Mouse (Mus musculus) lung, embryonic 15.5 days (tissue): ENCODE results near the gene Cyp2c70. TPM values are rescaled to one million over a fixed set of nuclear protein-coding genes. Genes with fewer than 3 reads are reported as not detected.
"Not testable (repeated sequence)": the region's sequence is repeated elsewhere in the genome, so short reads cannot be mapped to it uniquely, and the experiment has no call there.

ENCODE experiments used
- ATAC-seq: fragments of 200-750 bp; cut with Nextera tagmentation; 2 replicates; pipeline ENCODE4 v1.8.0; 2017; ENCODE audit warnings: moderate number of reproducible peaks, borderline replicate concordance; ENCODE audit not compliant: low FRiP score, low TSS enrichment; ENCODE audit errors: extremely low read depth
- H3K27ac ChIP-seq: fragments of 300-500 bp; sonication (generic); 2 replicates; pipeline ENCODE4 v1.5.1; 2015; ENCODE audit warnings: moderate library complexity, mild to moderate bottlenecking, inconsistent platforms
- H3K27me3 ChIP-seq: fragments of 300-500 bp; sonication (generic); 2 replicates; pipeline ENCODE4 v1.6.1; 2015; ENCODE audit warnings: inconsistent platforms
- H3K36me3 ChIP-seq: fragments of 300-500 bp; sonication (generic); 2 replicates; pipeline ENCODE4 v1.6.1; 2015; ENCODE audit warnings: inconsistent platforms
- H3K4me1 ChIP-seq: fragments of 300-500 bp; sonication (generic); 2 replicates; pipeline ENCODE4 v1.6.1; 2015; ENCODE audit warnings: inconsistent platforms
- H3K4me2 ChIP-seq: fragments of 300-500 bp; sonication (generic); 2 replicates; pipeline ENCODE4 v1.6.1; 2015; ENCODE audit warnings: inconsistent platforms, mild to moderate bottlenecking, moderate library complexity
- H3K4me3 ChIP-seq: fragments of 300-500 bp; sonication (generic); 2 replicates; pipeline ENCODE4 v1.5.1; 2015; ENCODE audit warnings: mild to moderate bottlenecking, inconsistent platforms
- H3K9ac ChIP-seq: fragments of 300-500 bp; sonication (generic); 2 replicates; pipeline ENCODE4 v1.6.1; 2015; ENCODE audit warnings: inconsistent platforms
- H3K9me3 ChIP-seq: fragments of 300-500 bp; sonication (generic); 2 replicates; pipeline ENCODE4 v1.6.1; 2016; ENCODE audit warnings: inconsistent platforms
- WGBS: fragments of 180-500 bp; shearing (Covaris S2); methylation state at CpG from one replicate; pipeline ENCODE4 v1.1.7; 2015; 5-methylcytosine and 5-hydroxymethylcytosine counted together
- polyA plus RNA-seq: library from polyadenylated mRNA; unstranded; fragments of >200 nt; fragmentation: Nextera tagmentation; extraction: Ambion mirVana; gene quantifications from 2 replicates; pipeline ENCODE4 v1.2.1, GENCODE M21; 2015

Gene Cyp2c70
- not detected in 2 replicates for polyA plus RNA-seq

DNA sequence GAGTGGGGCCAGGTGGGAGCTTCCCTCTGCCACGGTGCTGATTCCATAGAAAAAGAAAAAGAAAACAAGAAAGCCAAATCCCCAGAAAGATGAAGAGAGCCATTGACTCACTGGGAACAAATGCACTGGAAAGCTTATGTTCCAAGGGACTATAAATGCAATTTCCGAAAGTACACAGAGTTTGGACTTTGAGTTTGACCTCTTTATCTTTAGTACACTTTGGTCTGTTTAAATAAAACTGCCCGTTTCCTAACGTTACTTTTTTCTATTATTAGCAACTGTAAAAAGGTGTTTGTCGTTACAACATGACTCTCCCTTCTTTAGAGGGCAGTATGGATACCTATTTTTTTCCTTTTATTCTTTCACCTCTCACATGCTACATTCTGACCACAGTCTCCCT is at the start of gene Cyp2c70:
Cyp2c70 (minus strand) TSS at position 174 of the 400 bp plus-strand sequence.
- Histone ChIP-seq H3K4me1 (no peaks in the 10 kb centered on the region), H3K36me3 (no peaks in the 10 kb centered on the region), H3K4me3 (no peak within 1 kb of the TSS), H3K27me3 (no peaks in the 10 kb centered on the region), H3K4me2 (no peak within 1 kb of the TSS), H3K9ac (no peak within 1 kb of the TSS), H3K9me3 (no peaks in the 10 kb centered on the region), H3K27ac (no peak within 1 kb of the TSS)
- no peak for ATAC-seq
- WGBS: 27% methylated on average over 5 of the region's 5 CpGs

DNA sequence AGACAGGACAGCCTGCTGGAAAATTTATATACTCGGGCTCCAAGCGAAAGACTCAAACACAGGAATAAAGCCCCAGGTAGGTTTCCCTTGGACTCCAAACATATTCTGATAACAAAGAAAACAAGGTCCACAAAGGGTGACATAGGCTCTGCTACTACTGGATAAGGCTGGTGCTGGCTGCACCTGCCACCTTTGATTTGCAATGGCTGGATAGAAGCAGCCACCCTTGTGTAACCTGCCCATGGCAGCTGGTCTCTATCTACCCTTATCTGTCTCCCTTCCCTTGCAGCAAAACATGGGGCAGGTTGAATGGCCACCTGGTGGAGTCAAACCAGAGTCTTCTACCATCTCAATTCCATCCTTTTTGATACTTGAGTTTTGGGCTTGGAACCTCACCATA is 45.4 kb upstream of the Cyp2c70 start:
- Histone ChIP-seq H3K27me3 (no peaks in the 10 kb centered on the region), H3K4me2 (no peak overlapping the region), H3K36me3 (0 out of 2 replicates have a peak, but pooled peaks cover 4% of the 10 kb centered on the region), H3K27ac (no peak overlapping the region), H3K4me1 (no peaks in the 10 kb centered on the region), H3K9ac (no peak overlapping the region), H3K9me3 (no peaks in the 10 kb centered on the region), H3K4me3 (no peak overlapping the region)
- 89% methylated on average over 2 of the region's 2 CpGs for WGBS
- no peak for ATAC-seq

DNA sequence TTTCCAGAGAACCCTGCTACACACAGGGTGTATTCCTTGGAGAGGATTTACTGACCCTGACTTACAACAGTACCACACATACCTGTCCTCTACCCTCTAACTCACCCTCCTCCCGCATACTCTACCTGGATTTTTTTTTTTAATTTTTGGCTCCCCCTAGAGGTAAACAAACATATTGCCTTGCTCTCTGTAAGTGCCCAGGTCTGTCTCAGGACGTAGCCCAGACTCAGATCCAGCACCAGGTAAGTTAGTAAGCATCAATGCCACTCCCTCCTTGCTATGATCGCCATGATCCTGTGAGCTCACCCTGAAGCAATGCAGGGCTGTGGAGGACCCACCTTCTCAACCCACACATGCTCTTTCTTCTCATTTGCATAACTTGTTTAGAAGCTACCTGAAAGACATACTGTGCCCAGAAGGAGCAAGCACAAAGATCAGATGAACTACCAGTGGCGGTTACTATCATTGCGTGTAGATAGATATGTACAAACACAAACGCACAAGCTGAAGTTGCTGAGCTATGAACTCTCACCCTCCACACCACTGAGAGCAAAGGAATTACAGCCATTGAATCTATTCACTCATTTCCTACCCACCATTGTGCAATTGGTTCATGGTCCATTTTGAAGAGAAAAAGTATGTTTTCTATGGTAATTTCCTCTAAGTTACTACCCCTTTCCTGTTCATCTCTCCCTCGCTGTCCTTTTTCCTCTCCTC is 44.9 kb upstream of the Cyp2c70 start:
- H3K9me3 ChIP-seq: no peaks in the 10 kb centered on the region
- no peaks in the 10 kb centered on the region for H3K27me3 ChIP-seq
- H3K27ac ChIP-seq: no peak overlapping the region
- no peak for ATAC-seq
- WGBS: 76% methylated on average over 7 of the region's 7 CpGs
- 0 out of 2 replicates have a peak, but pooled peaks cover 4% of the 10 kb centered on the region for H3K36me3 ChIP-seq
- H3K4me3 ChIP-seq: no peak overlapping the region
- no peak overlapping the region for H3K9ac ChIP-seq
- H3K4me2 ChIP-seq: no peak overlapping the region
- no peaks in the 10 kb centered on the region for H3K4me1 ChIP-seq

DNA sequence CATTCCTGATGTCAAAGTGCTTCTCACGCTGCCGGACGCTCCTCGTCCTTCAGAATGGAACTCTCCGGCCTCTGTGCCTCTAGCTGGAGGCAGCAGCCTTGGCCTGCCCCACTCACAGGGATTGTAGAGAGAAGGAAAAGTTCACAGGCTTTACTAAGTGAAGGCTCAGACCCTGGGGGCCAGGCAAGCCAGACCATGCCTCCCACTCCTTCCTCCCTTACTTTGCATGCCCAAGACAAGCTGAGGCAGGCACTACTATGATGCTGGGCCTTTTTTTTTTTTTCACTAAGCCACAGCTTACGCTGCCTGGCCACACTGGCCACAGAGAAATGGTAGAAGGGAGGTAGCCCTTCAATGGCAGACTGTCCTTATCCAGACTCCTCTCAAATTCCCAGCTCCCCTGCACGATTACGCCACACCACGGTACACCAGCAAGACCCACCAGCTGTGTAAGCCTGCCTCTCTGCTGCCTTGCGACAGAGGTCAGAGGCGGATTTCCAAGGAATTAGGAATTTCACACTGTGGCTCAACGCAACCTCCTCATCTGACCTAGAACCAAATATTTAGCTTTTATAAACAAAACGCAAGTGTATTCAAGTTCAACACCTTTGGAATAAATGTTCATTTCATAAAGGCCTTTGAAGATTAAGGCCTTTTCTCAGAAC is 44.1 kb upstream of the Cyp2c70 start:
- WGBS: 73% methylated on average over 13 of the region's 13 CpGs
- no peak overlapping the region for H3K9ac ChIP-seq
- no peaks in the 10 kb centered on the region for H3K9me3 ChIP-seq
- ATAC-seq: no peak
- H3K27me3 ChIP-seq: no peaks in the 10 kb centered on the region
- H3K36me3 ChIP-seq: 0 out of 2 replicates have a peak, but pooled peaks cover 4% of the 10 kb centered on the region
- H3K4me3 ChIP-seq: no peak overlapping the region
- H3K4me2 ChIP-seq: no peak overlapping the region
- H3K27ac ChIP-seq: no peak overlapping the region
- H3K4me1 ChIP-seq: no peaks in the 10 kb centered on the region

DNA sequence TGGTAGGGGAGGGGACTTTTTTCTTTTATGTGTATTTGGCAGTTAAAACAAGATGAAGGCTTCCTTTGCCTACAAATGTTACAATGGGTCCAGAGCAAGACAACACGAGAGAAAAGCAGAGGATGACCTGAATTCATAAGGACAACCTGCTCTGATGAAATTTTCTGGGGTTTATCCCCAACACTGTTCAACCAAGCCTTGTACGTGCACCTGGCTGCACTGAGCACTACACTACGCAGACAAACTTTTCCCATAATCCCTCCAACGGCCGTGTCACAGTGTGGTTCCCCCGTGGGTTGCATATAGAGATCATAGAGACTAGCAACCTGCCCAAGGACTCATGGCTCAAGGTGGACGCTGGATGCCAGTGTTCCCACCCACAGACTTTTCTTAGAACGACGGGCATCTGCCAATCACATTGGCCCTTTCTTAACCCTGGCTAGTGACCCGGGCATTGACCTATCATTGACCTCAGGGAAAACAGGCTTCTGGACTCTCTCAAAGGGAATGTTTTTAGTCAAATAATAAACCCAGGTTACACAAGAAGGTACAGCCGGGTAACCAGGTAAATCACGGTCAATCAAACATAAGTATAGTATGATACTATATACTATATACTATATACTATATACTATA is 39.5 kb upstream of the Cyp2c70 start:
- no peak for ATAC-seq
- no peaks in the 10 kb centered on the region for H3K4me1 ChIP-seq
- no peak overlapping the region for H3K4me2 ChIP-seq
- 0 out of 2 replicates have a peak, but pooled peaks cover 4% of the 10 kb centered on the region for H3K36me3 ChIP-seq
- no peaks in the 10 kb centered on the region for H3K9me3 ChIP-seq
- 84% methylated on average over 12 of the region's 12 CpGs for WGBS
- H3K9ac ChIP-seq: no peak overlapping the region
- H3K27me3 ChIP-seq: no peaks in the 10 kb centered on the region
- H3K4me3 ChIP-seq: no peak overlapping the region
- H3K27ac ChIP-seq: no peak overlapping the region

DNA sequence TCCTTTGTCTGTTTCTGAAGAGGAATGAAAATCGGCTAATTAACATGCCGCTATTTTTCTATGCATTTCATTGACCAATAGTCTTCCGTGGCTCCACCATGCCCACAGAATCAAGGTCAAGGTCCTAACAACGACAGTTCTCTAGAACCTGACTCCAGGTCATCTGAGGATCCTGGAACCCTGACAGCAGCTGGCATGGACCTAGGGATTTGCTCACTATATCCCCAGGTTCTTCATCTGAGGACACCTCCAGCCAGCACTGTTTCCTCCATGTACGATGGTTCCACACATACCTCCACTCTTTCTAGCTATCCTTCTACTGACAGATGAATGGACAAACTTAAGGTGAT is 38.6 kb upstream of the Cyp2c70 start:
- no peaks in the 10 kb centered on the region for H3K9me3 ChIP-seq
- H3K4me1 ChIP-seq: no peaks in the 10 kb centered on the region
- H3K36me3 ChIP-seq: 0 out of 2 replicates have a peak, but pooled peaks cover 4% of the 10 kb centered on the region
- H3K27ac ChIP-seq: no peak overlapping the region
- no peak for ATAC-seq
- H3K4me3 ChIP-seq: no peak overlapping the region
- H3K9ac ChIP-seq: no peak overlapping the region
- H3K4me2 ChIP-seq: no peak overlapping the region
- 65% methylated on average over 5 of the region's 5 CpGs for WGBS
- no peaks in the 10 kb centered on the region for H3K27me3 ChIP-seq

DNA sequence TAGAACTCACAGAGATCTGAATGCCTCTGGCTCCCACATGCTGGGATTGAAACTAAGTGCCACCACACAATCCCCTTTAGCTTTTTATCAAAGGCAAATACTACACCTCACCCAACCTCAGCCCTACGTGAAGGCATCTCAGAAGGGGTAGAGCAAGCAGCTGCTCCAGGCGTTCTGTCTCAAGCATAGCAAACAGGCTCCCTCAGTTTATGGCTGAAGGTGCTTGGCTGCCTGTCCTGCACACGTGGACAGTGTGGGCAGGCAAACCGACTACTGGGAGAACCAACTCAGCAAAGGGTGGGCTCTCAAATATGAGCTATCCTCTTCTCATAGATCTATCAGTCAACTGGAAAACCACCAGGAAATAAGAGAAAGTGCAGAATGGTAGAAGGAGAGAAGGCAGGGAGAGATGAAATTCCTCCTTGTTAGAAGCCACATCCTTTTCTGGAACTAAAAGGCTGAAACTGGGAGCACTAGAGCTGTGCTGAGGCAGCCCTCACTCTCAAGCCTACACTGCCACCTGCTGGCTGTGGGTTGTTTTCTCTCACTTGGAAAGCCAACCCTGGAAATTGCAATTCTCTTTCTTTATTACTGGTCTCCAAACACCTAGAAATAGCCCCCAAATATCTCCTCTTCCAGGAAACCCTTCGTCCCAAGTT is 38.1 kb upstream of the Cyp2c70 start:
- no peak overlapping the region for H3K27ac ChIP-seq
- no peak overlapping the region for H3K4me2 ChIP-seq
- no peaks in the 10 kb centered on the region for H3K9me3 ChIP-seq
- H3K36me3 ChIP-seq: 0 out of 2 replicates have a peak, but pooled peaks cover 4% of the 10 kb centered on the region
- ATAC-seq: no peak
- WGBS: 62% methylated on average over 5 of the region's 5 CpGs
- no peaks in the 10 kb centered on the region for H3K4me1 ChIP-seq
- H3K9ac ChIP-seq: no peak overlapping the region
- no peak overlapping the region for H3K4me3 ChIP-seq
- no peaks in the 10 kb centered on the region for H3K27me3 ChIP-seq

DNA sequence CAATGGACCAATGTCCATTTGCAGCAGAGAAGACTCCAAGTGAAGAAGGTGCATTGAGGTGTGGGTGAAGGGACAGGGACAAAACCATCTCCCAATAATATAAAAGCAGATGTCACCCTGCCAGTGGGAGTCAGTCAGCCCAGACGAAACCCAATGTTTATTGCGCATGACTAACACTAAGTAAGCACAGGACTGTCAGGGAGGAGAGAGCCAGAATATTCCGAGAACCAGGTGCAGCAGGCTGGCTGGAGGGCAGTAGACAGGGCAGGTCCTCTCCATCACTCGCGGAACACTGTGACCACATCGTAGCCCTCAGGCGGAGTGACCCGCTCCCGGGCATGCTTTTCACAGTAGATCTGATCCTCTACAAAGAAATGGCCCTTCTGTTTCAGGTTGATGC is 35.2 kb upstream of the Cyp2c70 start:
- H3K4me3 ChIP-seq, H3K4me2 ChIP-seq, H3K27ac ChIP-seq, H3K9ac ChIP-seq, H3K36me3 ChIP-seq, H3K27me3 ChIP-seq, H3K4me1 ChIP-seq, ATAC-seq, H3K9me3 ChIP-seq: not testable (repeated sequence)
- WGBS: 89% methylated on average over 9 of the region's 9 CpGs

DNA sequence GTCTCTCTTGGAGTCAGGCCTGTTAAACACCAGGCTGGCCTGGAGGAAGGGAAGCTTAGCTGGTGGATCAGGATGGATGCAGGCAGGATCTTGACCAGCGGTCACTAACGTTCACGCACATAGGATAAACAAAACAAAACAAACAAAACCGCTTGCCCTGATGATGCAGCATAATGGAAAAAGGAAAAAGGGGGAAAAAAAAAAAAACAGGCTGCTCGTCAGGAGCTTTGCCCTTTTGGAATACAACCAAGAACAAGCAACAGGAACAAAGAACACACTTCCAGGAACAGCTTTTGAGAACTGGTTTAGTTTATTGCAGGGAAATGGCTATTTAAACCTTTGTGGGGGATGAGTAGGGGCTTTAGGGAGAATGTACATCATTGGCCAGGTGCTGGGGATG is 33.7 kb upstream of the Cyp2c70 start:
- H3K27me3 ChIP-seq: no peaks in the 10 kb centered on the region
- 48% methylated on average over 5 of the region's 5 CpGs for WGBS
- no peak overlapping the region for H3K4me2 ChIP-seq
- H3K9me3 ChIP-seq: no peaks in the 10 kb centered on the region
- H3K36me3 ChIP-seq: no peaks in the 10 kb centered on the region
- H3K4me1 ChIP-seq: no peaks in the 10 kb centered on the region
- no peak overlapping the region for H3K9ac ChIP-seq
- no peak overlapping the region for H3K4me3 ChIP-seq
- no peak for ATAC-seq
- no peak overlapping the region for H3K27ac ChIP-seq

DNA sequence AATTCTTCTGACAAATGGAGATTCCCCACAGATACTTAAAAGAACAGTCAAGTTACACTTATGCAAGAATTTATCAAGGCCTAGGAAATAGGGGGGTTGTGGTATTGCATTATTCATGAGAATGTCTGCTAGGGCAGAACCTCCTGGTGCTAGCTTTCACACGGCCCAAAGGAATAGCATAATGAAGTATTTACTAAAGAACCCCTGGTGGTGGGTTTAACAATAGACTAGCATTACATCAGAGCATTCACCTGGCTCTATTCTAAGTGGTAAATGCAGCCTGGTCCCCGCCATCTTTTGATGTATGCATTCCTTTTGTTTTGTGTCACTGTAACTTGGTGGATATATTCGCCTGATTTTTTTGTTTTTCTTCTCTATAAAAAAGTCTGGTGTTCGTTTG is 15.8 kb upstream of the Cyp2c70 start:
- H3K9ac ChIP-seq, H3K27me3 ChIP-seq, H3K4me1 ChIP-seq, ATAC-seq, H3K36me3 ChIP-seq, H3K4me3 ChIP-seq, H3K9me3 ChIP-seq, H3K27ac ChIP-seq, H3K4me2 ChIP-seq: not testable (repeated sequence)
- 66% methylated on average over 4 of the region's 4 CpGs for WGBS

DNA sequence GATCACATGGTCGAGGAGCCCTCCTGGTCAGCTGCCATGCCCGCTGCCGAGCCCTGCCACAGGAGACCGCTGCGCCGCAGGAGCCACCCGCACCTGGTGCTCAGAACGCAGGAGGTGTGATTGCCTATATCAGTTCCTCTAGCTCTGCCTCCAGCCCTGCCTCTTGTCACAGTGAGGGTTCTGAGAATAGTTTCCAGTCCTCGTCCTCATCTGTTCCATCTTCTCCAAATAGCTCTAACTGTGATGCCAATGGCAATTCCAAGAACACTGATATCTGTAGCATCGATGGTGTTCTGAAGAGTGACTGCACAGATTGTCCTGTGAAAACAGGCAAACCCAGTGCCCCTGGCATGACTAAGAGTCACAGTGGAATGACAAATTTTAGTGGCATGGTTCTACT is 3.5 kb upstream of the Cyp2c70 start:
- H3K9me3 ChIP-seq: no peaks in the 10 kb centered on the region
- no peak overlapping the region for H3K4me3 ChIP-seq
- H3K27ac ChIP-seq: no peak overlapping the region
- no peaks in the 10 kb centered on the region for H3K4me1 ChIP-seq
- ATAC-seq: no peak
- no peak overlapping the region for H3K9ac ChIP-seq
- H3K4me2 ChIP-seq: no peak overlapping the region
- no peaks in the 10 kb centered on the region for H3K27me3 ChIP-seq
- no peaks in the 10 kb centered on the region for H3K36me3 ChIP-seq
- WGBS: 91% methylated on average over 10 of the region's 10 CpGs

DNA sequence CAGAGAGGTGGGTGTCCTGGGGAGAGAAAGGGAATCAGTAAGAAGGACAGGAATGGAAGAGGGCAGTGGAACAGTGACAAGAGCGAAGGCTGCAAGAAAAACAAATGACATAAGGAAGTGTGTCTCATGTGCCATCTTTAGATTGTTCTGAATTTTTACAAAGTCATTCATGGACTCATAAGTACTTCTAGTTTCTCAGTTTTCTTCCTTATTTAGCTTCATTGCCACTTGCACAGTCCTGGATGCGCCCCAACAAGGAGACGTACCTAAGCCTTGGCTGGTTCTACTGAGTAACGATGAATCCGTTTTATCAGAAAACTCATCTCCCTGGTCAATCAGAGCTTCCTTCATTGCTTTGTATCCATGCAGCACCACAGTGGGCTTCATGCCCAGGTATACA is 3.5 kb downstream of the Cyp2c70 start:
- Histone ChIP-seq H3K9me3 (no peaks in the 10 kb centered on the region), H3K4me2 (no peak overlapping the region), H3K36me3 (no peaks in the 10 kb centered on the region), H3K4me1 (no peaks in the 10 kb centered on the region), H3K27ac (no peak overlapping the region), H3K9ac (no peak overlapping the region), H3K4me3 (no peak overlapping the region), H3K27me3 (no peaks in the 10 kb centered on the region)
- no peak for ATAC-seq
- WGBS: 85% methylated on average over 5 of the region's 5 CpGs
